Mouse (Mus musculus): ENCODE results near the gene Rbl2.

The Rbl2 gene

GRCm38 (mm10) chr8:91170152-91170551 lies 100.3 kb downstream of the Rbl2 start:
- no peak for DNase-seq (ENCODE audit: low spot score)

GRCm38 (mm10) chr8:91170914-91171313 lies 101.1 kb downstream of the Rbl2 start:
- no peak for DNase-seq (ENCODE audit: low spot score)

- DNase-seq (ENCODE audit: low spot score) = no peak
Observed at GRCm38 (mm10) chr8:91171605-91172004, 101.7 kb downstream of the Rbl2 start.

Measured in testis, postnatal 10 days (tissue).